26 mouse cellular contexts compared by ENCODE assay signal in the genomic region with DNA sequence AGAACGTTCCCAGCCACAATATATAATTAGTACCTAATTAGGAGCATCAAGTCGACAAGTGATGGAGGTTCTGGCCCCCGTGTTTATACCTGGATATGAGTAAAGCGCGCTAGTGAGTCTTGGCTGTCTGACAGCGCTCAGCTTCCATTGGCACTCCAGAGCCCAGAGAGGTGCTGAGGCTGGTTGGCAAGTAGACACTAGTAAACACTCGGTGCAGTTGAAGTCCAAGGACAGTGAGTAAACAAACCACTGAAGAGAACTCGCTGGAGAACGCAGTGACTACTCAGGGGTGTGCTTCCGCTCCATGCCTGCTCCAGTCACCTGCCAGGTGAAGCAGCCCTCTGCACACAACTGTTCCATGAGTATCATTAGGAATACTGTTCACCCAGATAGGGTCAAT.
"Had no signal": no experiment of that assay in that cellular context is flagged by ENCODE, and none has a peak within 500 bp of the region (broad histone marks: within the 10 kb centered on the region; RNA-seq: fewer than 3 reads in every experiment).

No protein-coding gene starts in this region.

- H3K4me1 ChIP-seq: embryonic facial prominence, embryonic 10.5 days; embryonic facial prominence, embryonic 12.5 days; embryonic facial prominence, embryonic 13.5 days; embryonic facial prominence, embryonic 15.5 days; forebrain, embryonic 10.5 days; forebrain, embryonic 12.5 days; forebrain, embryonic 13.5 days; forebrain, embryonic 15.5 days; heart, embryonic 10.5 days had no signal

- H3K27ac ChIP-seq: embryonic facial prominence, embryonic 10.5 days; embryonic facial prominence, embryonic 12.5 days; embryonic facial prominence, embryonic 13.5 days; embryonic facial prominence, embryonic 15.5 days; forebrain, embryonic 10.5 days; forebrain, embryonic 12.5 days; forebrain, embryonic 13.5 days; forebrain, embryonic 15.5 days; gastrocnemius, adult 2 months; heart, adult 2 months; heart, embryonic 10.5 days had no signal

- H3K4me3 ChIP-seq: embryonic facial prominence, embryonic 10.5 days; embryonic facial prominence, embryonic 12.5 days; embryonic facial prominence, embryonic 13.5 days; embryonic facial prominence, embryonic 15.5 days; erythroblast, embryonic 14.5 days; forebrain, embryonic 10.5 days; forebrain, embryonic 12.5 days; forebrain, embryonic 13.5 days; forebrain, embryonic 15.5 days; gastrocnemius, adult 2 months; heart, adult 2 months; heart, embryonic 10.5 days had no signal

- DNase-seq: cerebellum, adult 18-20 months; cerebellum, adult 2 months; cerebellum, adult 8-10 months; cerebellum, adult 9-11 months; cerebellum, postnatal 36 days; embryo, embryonic 11 days; forebrain, postnatal 0 days; gastrocnemius, adult 2 months; gastrocnemius, postnatal 10 days; gastrocnemius, postnatal 14 days; gastrocnemius, postnatal 25 days; gastrocnemius, postnatal 36 days; heart, adult 18-20 months; heart, adult 2 months had no signal

- ATAC-seq: forebrain, embryonic 13.5 days; forebrain, embryonic 14.5 days; forebrain, embryonic 15.5 days; forebrain, embryonic 16.5 days; forebrain, postnatal 0 days had no signal

- H3K9me3 ChIP-seq: embryonic facial prominence, embryonic 10.5 days; embryonic facial prominence, embryonic 12.5 days; embryonic facial prominence, embryonic 13.5 days; embryonic facial prominence, embryonic 15.5 days; forebrain, embryonic 10.5 days; forebrain, embryonic 12.5 days; forebrain, embryonic 15.5 days; heart, embryonic 10.5 days had no signal

- H3K4me2 ChIP-seq: embryonic facial prominence, embryonic 12.5 days; embryonic facial prominence, embryonic 13.5 days; embryonic facial prominence, embryonic 15.5 days; forebrain, embryonic 12.5 days; forebrain, embryonic 13.5 days; forebrain, embryonic 15.5 days had no signal

- H3K9ac ChIP-seq: embryonic facial prominence, embryonic 12.5 days; embryonic facial prominence, embryonic 13.5 days; embryonic facial prominence, embryonic 15.5 days; forebrain, embryonic 12.5 days; forebrain, embryonic 13.5 days; forebrain, embryonic 15.5 days; forebrain, postnatal 0 days had no signal

- H3K36me3 ChIP-seq: embryonic facial prominence, embryonic 10.5 days; embryonic facial prominence, embryonic 12.5 days; embryonic facial prominence, embryonic 13.5 days; embryonic facial prominence, embryonic 15.5 days; forebrain, embryonic 10.5 days; forebrain, embryonic 12.5 days; forebrain, embryonic 15.5 days; heart, embryonic 10.5 days had no signal

- H3K27me3 ChIP-seq: embryonic facial prominence, embryonic 12.5 days; embryonic facial prominence, embryonic 13.5 days; embryonic facial prominence, embryonic 15.5 days; forebrain, embryonic 12.5 days; forebrain, embryonic 13.5 days; forebrain, embryonic 15.5 days had no signal
